Mouse (Mus musculus) MEL (cell line): ENCODE results near the gene Mapkbp1. TPM values are rescaled to one million over a fixed set of nuclear protein-coding genes. Genes with fewer than 3 reads are reported as not detected.

Experiments used
- DNase-seq: peaks from one replicate; pipeline ENCODE4 v3.0.0; 2011; ENCODE audit warnings: low read depth, low spot score
- H3K27ac ChIP-seq: 2 replicates; pipeline ENCODE4 v1.5.1; 2012; ENCODE audit warnings: low read depth, mild to moderate bottlenecking, control low read depth, low read length, moderate library complexity; ENCODE audit not compliant: control insufficient read depth
- H3K27me3 ChIP-seq, 2 experiments: fragments of 150-350 bp in 1 of 2; sonication (generic) in 1 of 2; 2 replicates each; pipeline ENCODE4 v1.6.1; 2012; ENCODE audit warnings: low read length in 2 of 2, mild to moderate bottlenecking in 2 of 2, improper control_type of control experiment in 1 of 2, moderate library complexity in 1 of 2; ENCODE audit not compliant: insufficient read depth in 2 of 2, control insufficient read depth in 1 of 2
- H3K36me3 ChIP-seq, 2 experiments: 2 replicates each; pipeline ENCODE4 v1.6.1; 2012 to 2014; ENCODE audit warnings: low read length in 2 of 2, improper control_type of control experiment in 1 of 2, inconsistent platforms in 1 of 2, mild to moderate bottlenecking in 1 of 2; ENCODE audit not compliant: insufficient read depth in 2 of 2, control insufficient read depth in 1 of 2
- H3K4me1 ChIP-seq, 2 experiments: fragments of 150-350 bp in 1 of 2; sonication (generic) in 1 of 2; 2 replicates each; pipeline ENCODE4 v1.6.1; 2012; ENCODE audit warnings: low read length in 2 of 2, improper control_type of control experiment in 1 of 2, mild to moderate bottlenecking in 1 of 2; ENCODE audit not compliant: insufficient read depth in 2 of 2, control insufficient read depth in 1 of 2
- H3K4me3 ChIP-seq, 2 experiments: fragments of 150-350 bp in 1 of 2; sonication (generic) in 1 of 2; 2 replicates each; pipeline ENCODE4 v1.5.1; 2012; ENCODE audit warnings: low read depth in 2 of 2, low read length in 2 of 2, mild to moderate bottlenecking in 2 of 2, moderate library complexity in 2 of 2, control low read depth in 1 of 2, improper control_type of control experiment in 1 of 2; ENCODE audit not compliant: control insufficient read depth in 1 of 2, insufficient read depth in 1 of 2
- H3K79me2 ChIP-seq: 2 replicates; pipeline ENCODE4 v1.6.1; 2012; ENCODE audit warnings: mild to moderate bottlenecking, low read length, moderate library complexity; ENCODE audit not compliant: control insufficient read depth, poor library complexity, insufficient read depth
- H3K9ac ChIP-seq: 2 replicates; pipeline ENCODE4 v1.6.1; 2012; ENCODE audit warnings: low read depth, mild to moderate bottlenecking, control low read depth, low read length, moderate library complexity; ENCODE audit not compliant: control insufficient read depth, poor library complexity, severe bottlenecking
- H3K9me3 ChIP-seq: fragments of 150-350 bp; sonication (generic); replicated peaks from 2 replicates; pipeline ENCODE4 v1.6.1; 2012; ENCODE audit warnings: mild to moderate bottlenecking, low read length, improper control_type of control experiment, moderate library complexity; ENCODE audit not compliant: insufficient read depth
- BHLHE40 ChIP-seq: IDR thresholded peaks from 2 replicates; pipeline ENCODE4 v1.6.1; 2012; ENCODE audit warnings: low read depth, mild to moderate bottlenecking, inconsistent platforms, low read length, improper control_type of control experiment, borderline replicate concordance
- CHD2 ChIP-seq: IDR thresholded peaks from 2 replicates; pipeline ENCODE4 v1.6.1; 2011; ENCODE audit warnings: low read length, improper control_type of control experiment
- CTCF ChIP-seq, 3 experiments: IDR thresholded peaks in 2 of 3; conservative IDR thresholded peaks in 1 of 3; 2 replicates each; pipeline ENCODE4 v1.5.1; 2011 to 2012; ENCODE audit warnings: low read length in 3 of 3, low read depth in 2 of 3, mild to moderate bottlenecking in 2 of 3, improper control_type of control experiment in 1 of 3, inconsistent platforms in 1 of 3, mixed read lengths in 1 of 3, moderate library complexity in 1 of 3; ENCODE audit not compliant: control insufficient read depth in 1 of 3, insufficient read depth in 1 of 3, poor library complexity in 1 of 3, severe bottlenecking in 1 of 3
- ELF1 ChIP-seq: IDR thresholded peaks from 2 replicates; pipeline ENCODE4 v1.6.1; 2014; ENCODE audit warnings: low read depth, mild to moderate bottlenecking, inconsistent platforms, low read length, improper control_type of control experiment, moderate library complexity
- EP300 ChIP-seq, 2 experiments: IDR thresholded peaks; 2 replicates each; pipeline ENCODE4 v1.6.1; 2011; ENCODE audit warnings: improper control_type of control experiment in 2 of 2, low read length in 2 of 2, low read depth in 1 of 2, mild to moderate bottlenecking in 1 of 2
- ETS1 ChIP-seq: IDR thresholded peaks from 2 replicates; pipeline ENCODE4 v1.6.1; 2012; ENCODE audit warnings: low read depth, mild to moderate bottlenecking, inconsistent platforms, low read length, improper control_type of control experiment, moderate library complexity
- GABPA ChIP-seq: IDR thresholded peaks from 2 replicates; pipeline ENCODE4 v1.6.1; 2012; ENCODE audit warnings: low read depth, mild to moderate bottlenecking, inconsistent platforms, low read length, improper control_type of control experiment, moderate library complexity
- MAX ChIP-seq: IDR thresholded peaks from 2 replicates; pipeline ENCODE4 v1.6.1; 2011; ENCODE audit warnings: low read length, improper control_type of control experiment
- MAZ ChIP-seq: IDR thresholded peaks from 2 replicates; pipeline ENCODE4 v1.6.1; 2012; ENCODE audit warnings: low read depth, mild to moderate bottlenecking, inconsistent platforms, low read length, improper control_type of control experiment
- MEF2A ChIP-seq: IDR thresholded peaks from 2 replicates; pipeline ENCODE4 v1.6.1; 2014; ENCODE audit warnings: low read depth, mild to moderate bottlenecking, inconsistent platforms, low read length, improper control_type of control experiment; ENCODE audit not compliant: poor library complexity, insufficient replicate concordance, severe bottlenecking; ENCODE audit errors: extremely low read depth
- MXI1 ChIP-seq: IDR thresholded peaks from 2 replicates; pipeline ENCODE4 v1.6.1; 2011; ENCODE audit warnings: mild to moderate bottlenecking, low read depth, low read length, improper control_type of control experiment
- MYB ChIP-seq: IDR thresholded peaks from 2 replicates; pipeline ENCODE4 v1.6.1; 2011; ENCODE audit warnings: mild to moderate bottlenecking, low read depth, low read length, improper control_type of control experiment
- MYC ChIP-seq: IDR thresholded peaks from 2 replicates; pipeline ENCODE4 v1.6.1; 2011; ENCODE audit warnings: low read depth, mild to moderate bottlenecking, low read length, improper control_type of control experiment, moderate library complexity
- NELFE ChIP-seq: IDR thresholded peaks from 2 replicates; pipeline ENCODE4 v1.6.1; 2011; ENCODE audit warnings: low read depth, low read length, improper control_type of control experiment
- POLR2A ChIP-seq, 2 experiments: IDR thresholded peaks; 2 replicates each; pipeline ENCODE4 v1.6.1; 2011 to 2012; ENCODE audit warnings: low read length in 2 of 2, mild to moderate bottlenecking in 2 of 2, control low read depth in 1 of 2, improper control_type of control experiment in 1 of 2, low read depth in 1 of 2, moderate library complexity in 1 of 2; ENCODE audit not compliant: control insufficient read depth in 1 of 2, insufficient read depth in 1 of 2, poor library complexity in 1 of 2
- POLR2AphosphoS5 ChIP-seq: IDR thresholded peaks from 2 replicates; pipeline ENCODE4 v1.6.1; 2012; ENCODE audit warnings: low read depth, borderline replicate concordance, mild to moderate bottlenecking, inconsistent platforms, low read length, moderate library complexity, mixed read lengths
- RAD21 ChIP-seq: IDR thresholded peaks from 2 replicates; pipeline ENCODE4 v1.6.1; 2011; ENCODE audit warnings: mild to moderate bottlenecking, low read depth, low read length, improper control_type of control experiment
- RCOR1 ChIP-seq: IDR thresholded peaks from 2 replicates; pipeline ENCODE4 v1.6.1; 2012; ENCODE audit warnings: low read depth, mild to moderate bottlenecking, inconsistent platforms, low read length, improper control_type of control experiment
- TAL1 ChIP-seq: IDR thresholded peaks from 2 replicates; pipeline ENCODE4 v1.6.1; 2012; ENCODE audit warnings: mild to moderate bottlenecking, inconsistent platforms, low read length, moderate library complexity, mixed read lengths
- TBP ChIP-seq: IDR thresholded peaks from 2 replicates; pipeline ENCODE4 v1.8.0; 2011; ENCODE audit warnings: low read depth, low read length, improper control_type of control experiment
- USF1 ChIP-seq: IDR thresholded peaks from 2 replicates; pipeline ENCODE4 v1.6.1; 2014; ENCODE audit warnings: low read depth, mild to moderate bottlenecking, inconsistent platforms, low read length, improper control_type of control experiment, moderate library complexity
- ZC3H11A ChIP-seq: IDR thresholded peaks from 2 replicates; pipeline ENCODE4 v1.6.1; 2012; ENCODE audit warnings: low read depth, mild to moderate bottlenecking, inconsistent platforms, low read length, improper control_type of control experiment
- ZMIZ1 ChIP-seq: IDR thresholded peaks from 2 replicates; pipeline ENCODE4 v1.6.1; 2012; ENCODE audit warnings: low read depth, mild to moderate bottlenecking, inconsistent platforms, low read length, improper control_type of control experiment, moderate library complexity
- polyA plus RNA-seq, 2 experiments: library from polyadenylated mRNA; stranded (reverse) in 1 of 2; unstranded in 1 of 2; fragments of >175 nt in 1 of 2; fragments of >200 nt in 1 of 2; gene quantifications; 2 replicates each; pipeline versions ENCODE4 v1.2.1 to v1.2.4; 2012; ENCODE audit warnings: low replicate concordance in 2 of 2, low read depth in 1 of 2; ENCODE audit not compliant: insufficient read length in 2 of 2, insufficient read depth in 1 of 2, missing spikeins in 1 of 2
- total RNA-seq: library from RNA; depleted of rRNA; stranded (reverse); fragments of 300-350 nt; gene quantifications from 2 replicates; pipeline ENCODE4 v1.2.3, GENCODE M21; 2012

Gene Mapkbp1
- total and polyA plus RNA-seq, 3 experiments: 2.5 to 4.9 TPM; not detected in 1

DNA sequence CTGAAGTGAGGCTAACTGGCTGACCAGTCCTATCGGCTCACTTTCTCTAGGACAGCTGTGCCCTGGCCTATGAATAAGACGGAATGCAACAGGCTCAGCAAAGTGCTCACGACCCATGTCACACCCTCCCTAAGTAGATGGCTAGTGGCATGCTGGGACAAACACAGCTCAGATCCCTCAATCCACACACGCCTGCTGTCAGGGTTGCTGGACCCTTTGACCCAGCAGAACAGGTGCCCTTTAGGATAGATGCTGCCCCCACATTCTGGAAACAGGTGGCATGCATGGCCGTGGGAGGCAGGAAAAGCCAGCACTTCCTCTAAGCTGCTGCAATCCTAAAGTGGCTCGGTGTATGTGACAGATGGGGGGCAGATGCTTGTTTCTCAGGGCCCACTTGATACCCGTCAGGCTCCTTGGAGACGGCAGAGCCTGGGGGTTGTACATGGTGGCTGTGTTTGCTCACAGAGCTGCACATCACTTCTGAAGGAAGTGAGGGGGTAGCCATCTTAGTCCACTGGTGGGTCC, 97.0 kb downstream of the Mapkbp1 start:
- Histone ChIP-seq H3K79me2 (no peaks in the 10 kb centered on the region), H3K9me3 (no peaks in the 10 kb centered on the region), H3K4me3 (no peak overlapping the region), H3K27me3 (peaks cover 3 to 6% of the 10 kb centered on the region in 2 experiments; a peak in 2 of 4 replicates), H3K36me3 (no peaks in the 10 kb centered on the region), H3K4me1 (no peaks in the 10 kb centered on the region), H3K9ac (no peak overlapping the region), H3K27ac (no peak overlapping the region)
- no peak for TF ChIP-seq ELF1
- no peak for DNase-seq

DNA sequence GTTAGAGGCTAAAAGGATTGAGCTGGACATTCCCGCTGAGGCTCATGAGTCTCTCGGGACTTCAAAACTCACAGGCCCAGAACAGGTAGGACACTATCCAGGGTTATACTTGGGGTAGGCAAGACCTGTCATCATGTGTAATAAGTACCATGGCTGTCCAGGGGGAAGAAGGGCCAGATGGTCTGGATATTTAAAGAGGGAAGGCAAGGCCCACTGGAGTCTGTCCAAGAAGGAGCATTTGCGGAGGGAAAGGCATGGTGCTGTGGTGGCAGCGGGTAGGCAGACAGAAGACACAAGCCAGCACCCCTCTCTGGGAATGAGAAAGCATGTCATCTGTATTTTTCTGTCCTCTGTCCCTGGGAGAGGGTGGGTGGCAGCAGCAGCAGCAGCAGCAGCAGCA, 101.6 kb downstream of the Mapkbp1 start:
- Histone ChIP-seq H3K9ac (no peak overlapping the region), H3K79me2 (no peaks in the 10 kb centered on the region), H3K27ac (no peak overlapping the region), H3K36me3 (no peaks in the 10 kb centered on the region), H3K4me3 (no peak overlapping the region), H3K27me3 (peaks cover 3 to 6% of the 10 kb centered on the region in 2 experiments; a peak in 2 of 4 replicates), H3K9me3 (no peaks in the 10 kb centered on the region), H3K4me1 (no peaks in the 10 kb centered on the region)
- DNase-seq: no peak
- TF ChIP-seq TBP: no peak
- TF ChIP-seq POLR2A (IDR thresholded peaks at IDR 0.05; ENCODE audit: control insufficient read depth in 1 of 2, insufficient read depth in 1 of 2, low read depth in 1 of 2, low read length in 2 of 2, poor library complexity in 1 of 2): no peak
- TF ChIP-seq MYB: no peak
- no peak for TF ChIP-seq POLR2AphosphoS5
- TF ChIP-seq MEF2A: no peak
- TF ChIP-seq MAZ: no peak
- no peak for TF ChIP-seq MXI1
- TF ChIP-seq MYC: no peak

DNA sequence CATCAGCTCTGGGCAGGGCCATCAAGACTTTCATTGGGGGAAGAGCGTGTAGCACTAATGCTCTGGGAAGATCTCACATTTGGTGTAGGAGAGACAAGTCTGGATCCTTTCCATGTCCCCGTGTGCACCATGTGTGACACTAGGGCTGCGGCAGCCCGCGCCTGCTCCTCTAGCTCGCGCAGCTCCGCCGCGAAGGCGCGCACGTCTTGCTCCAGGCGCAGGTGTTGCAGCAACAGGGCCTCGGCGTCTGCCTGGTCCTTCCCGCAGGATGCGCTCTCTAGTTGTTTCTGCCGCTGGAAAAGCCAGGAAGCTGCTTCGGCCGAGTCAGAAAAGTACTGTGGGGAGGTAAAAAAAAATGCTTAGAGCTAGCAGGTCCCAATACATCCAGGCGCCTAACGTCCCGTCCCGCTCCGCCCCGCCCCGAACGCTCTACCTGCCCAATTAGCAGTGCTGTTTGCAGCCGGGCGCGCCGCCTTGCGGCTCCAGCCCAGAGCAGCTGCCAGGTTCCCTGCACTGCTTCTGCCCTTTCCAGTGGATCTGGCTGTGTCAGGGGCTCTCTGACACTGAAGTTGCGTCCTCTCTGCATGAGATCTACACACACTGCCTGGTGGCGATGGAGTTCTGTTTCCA, 103.7 kb downstream of the Mapkbp1 start:
- Histone ChIP-seq H3K79me2 (no peaks in the 10 kb centered on the region), H3K4me1 (no peaks in the 10 kb centered on the region), H3K36me3 (no peaks in the 10 kb centered on the region), H3K9me3 (no peaks in the 10 kb centered on the region), H3K4me3 (no peak overlapping the region), H3K27ac (no peak overlapping the region), H3K27me3 (peaks cover 3 to 6% of the 10 kb centered on the region in 2 experiments; a peak in 2 of 4 replicates), H3K9ac (no peak overlapping the region)
- no peak for DNase-seq
- TF ChIP-seq ELF1: no peak
- TF ChIP-seq EP300 (IDR thresholded peaks at IDR 0.05; ENCODE audit: low read depth in 1 of 2, low read length in 2 of 2): no peak
- TF ChIP-seq CTCF (IDR thresholded peaks at IDR 0.05 in 2 of 3, conservative IDR thresholded peaks at IDR 0.05 in 1 of 3; ENCODE audit: control insufficient read depth in 1 of 3, insufficient read depth in 1 of 3, low read depth in 2 of 3, low read length in 3 of 3, poor library complexity in 1 of 3, severe bottlenecking in 1 of 3): no peak
- TF ChIP-seq USF1: no peak
- no peak for TF ChIP-seq MAX
- TF ChIP-seq TBP: no peak
- no peak for TF ChIP-seq BHLHE40
- no peak for TF ChIP-seq GABPA
- no peak for TF ChIP-seq TAL1
- TF ChIP-seq ZMIZ1: no peak
- no peak for TF ChIP-seq RCOR1
- no peak for TF ChIP-seq MAZ
- no peak for TF ChIP-seq ETS1
- TF ChIP-seq ZC3H11A: no peak
- TF ChIP-seq CHD2: no peak
- TF ChIP-seq NELFE: no peak
- no peak for TF ChIP-seq RAD21
- no peak for TF ChIP-seq MYC
